Mouse (Mus musculus) myocyte (in vitro differentiated cells): ENCODE measurements at regions not wholly inside any gene's neighbourhood (a gene's known extent, or its start where the extent isn't known, plus 50 kb on each side); places are given as distances from the start of the nearest gene placed in this dataset.

Experiments used
- CEBPB ChIP-seq: IDR thresholded peaks from 2 replicates; pipeline ENCODE4 v1.6.1; 2011; ENCODE audit warnings: mild to moderate bottlenecking, moderate library complexity; ENCODE audit not compliant: poor library complexity, insufficient read depth, severe bottlenecking
- E2F4 ChIP-seq: IDR thresholded peaks from one replicate; pipeline ENCODE4 v1.6.1; 2011; ENCODE audit warnings: mild to moderate bottlenecking, control low read depth, moderate library complexity; ENCODE audit not compliant: insufficient read depth
- MAX ChIP-seq: IDR thresholded peaks from one replicate; pipeline ENCODE4 v1.6.1; 2011; ENCODE audit warnings: low read depth, mild to moderate bottlenecking, control low read depth
- MYOD1 ChIP-seq, 3 experiments: IDR thresholded peaks; one replicate each; pipeline ENCODE4 v1.6.1; 2011; ENCODE audit warnings: control low read depth in 2 of 3, low read depth in 2 of 3, mild to moderate bottlenecking in 2 of 3, moderate library complexity in 1 of 3; ENCODE audit not compliant: insufficient read length in 2 of 3, control insufficient read depth in 1 of 3
- MYOG ChIP-seq, 3 experiments: IDR thresholded peaks; one replicate each; pipeline ENCODE4 v1.6.1; 2011; ENCODE audit warnings: control low read depth in 2 of 3, low read depth in 2 of 3, mild to moderate bottlenecking in 2 of 3; ENCODE audit not compliant: insufficient read length in 2 of 3, control insufficient read depth in 1 of 3, insufficient read depth in 1 of 3
- POLR2A ChIP-seq: IDR thresholded peaks from one replicate; pipeline ENCODE4 v1.6.1; 2011; ENCODE audit warnings: low read depth, mild to moderate bottlenecking, control low read depth, moderate library complexity; ENCODE audit not compliant: insufficient read length
- POLR2AphosphoS2 ChIP-seq: IDR thresholded peaks from one replicate; pipeline ENCODE4 v1.6.1; 2011; ENCODE audit warnings: low read depth, control low read depth; ENCODE audit not compliant: insufficient read length
- TCF12 ChIP-seq: IDR thresholded peaks from one replicate; pipeline ENCODE4 v1.6.1; 2011; ENCODE audit warnings: mild to moderate bottlenecking, control low read depth; ENCODE audit not compliant: poor library complexity, insufficient read depth, severe bottlenecking

GRCm38 (mm10) chr3:143565067-143565466 is 640.0 kb downstream of the Lmo4 start:
- TF ChIP-seq CEBPB (no peak), POLR2A (no peak), TCF12 (no peak), E2F4 (no peak), MYOG (IDR thresholded peaks at IDR 0.05; ENCODE audit: control insufficient read depth in 1 of 3, insufficient read depth in 1 of 3, insufficient read length in 2 of 3, low read depth in 2 of 3) (no peak), MYOD1 (IDR thresholded peaks at IDR 0.05; ENCODE audit: control insufficient read depth in 1 of 3, insufficient read length in 2 of 3, low read depth in 2 of 3) (no peak), MAX (no peak), POLR2AphosphoS2 (no peak)
